Mouse (Mus musculus) layer of hippocampus, postnatal 14 days (tissue): ENCODE results near the gene Cfap65. TPM values are rescaled to one million over a fixed set of nuclear protein-coding genes. Genes with fewer than 3 reads are reported as not detected.

ENCODE experiments used
- DNase-seq, 2 experiments: peaks; one replicate each; pipeline ENCODE4 v3.0.0; 2021 to 2022; ENCODE audit warnings: low spot score in 2 of 2, mixed read lengths in 1 of 2
- total RNA-seq, 2 experiments: library from RNA; stranded (reverse); gene quantifications; 2 replicates each; pipeline ENCODE4 v1.2.3; 2021

The Cfap65 gene
- total RNA-seq, 2 experiments from 2014 or later = 1.6 to 3.8 TPM

DNA sequence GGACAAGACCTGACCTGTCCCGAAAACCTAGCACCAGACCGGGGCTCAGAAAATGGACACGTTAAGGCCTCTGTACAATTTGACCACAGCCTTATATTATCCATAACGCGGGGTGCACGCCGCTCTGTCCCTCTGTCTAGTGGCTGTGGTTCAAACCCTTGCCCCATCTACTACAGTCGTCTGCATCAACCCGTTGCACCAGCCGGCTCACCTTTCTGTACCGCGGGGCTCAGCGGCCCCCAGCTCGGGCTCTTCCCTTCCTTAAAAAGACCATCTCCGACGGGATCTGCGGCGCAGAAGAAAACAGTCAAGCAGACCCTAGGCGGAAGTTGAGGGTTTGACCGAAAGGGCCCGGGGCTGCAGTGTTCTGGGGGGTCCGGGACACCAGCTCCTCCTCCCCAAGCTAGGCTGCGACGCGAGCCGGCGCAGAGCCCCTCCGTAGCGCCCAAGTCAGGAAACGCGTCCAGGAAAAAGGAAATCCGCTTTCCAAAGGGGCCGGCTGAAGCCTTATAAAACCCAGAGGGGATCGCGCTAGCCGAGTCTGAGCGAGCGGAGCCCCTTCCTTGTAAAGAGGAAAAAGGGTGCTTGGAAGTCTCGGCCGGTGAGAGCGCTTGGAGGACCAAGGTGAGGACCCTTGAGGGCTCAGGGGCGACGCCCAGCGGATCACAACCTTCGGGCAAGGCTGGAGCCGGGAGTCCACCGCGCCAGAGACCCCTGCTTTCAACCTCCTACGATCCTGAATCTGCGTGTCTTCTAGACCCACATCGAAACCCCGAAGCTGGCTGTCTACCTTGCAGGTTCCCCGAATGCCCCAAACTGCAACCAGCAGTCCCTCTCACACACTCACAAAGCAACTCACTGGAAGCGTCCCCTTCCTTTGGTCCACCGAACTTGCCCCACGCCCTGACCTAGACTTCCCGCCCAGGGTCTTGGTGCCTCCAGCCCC is 50.9 kb downstream of the Cfap65 start:
- no peak for DNase-seq

DNA sequence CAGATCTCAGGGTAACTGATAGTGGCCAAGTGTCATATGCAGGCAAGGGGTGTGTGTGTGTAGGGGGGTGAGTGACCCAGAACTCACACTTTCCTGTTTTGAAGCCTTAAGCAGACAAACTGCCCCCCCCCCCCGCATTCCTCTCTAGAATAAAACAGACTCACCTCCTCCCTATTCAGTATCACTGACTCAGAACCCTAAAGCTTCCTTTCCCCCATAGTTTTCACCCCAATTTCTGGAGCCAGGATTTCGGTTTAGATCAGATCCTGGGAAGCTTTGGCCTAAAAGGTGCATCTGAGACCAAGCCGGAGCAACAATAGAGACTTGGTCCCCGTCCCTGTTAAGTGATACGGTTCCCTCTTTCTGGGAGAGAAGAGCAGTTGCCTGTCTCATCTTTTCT is 52.0 kb downstream of the Cfap65 start:
- DNase-seq = no peak

DNA sequence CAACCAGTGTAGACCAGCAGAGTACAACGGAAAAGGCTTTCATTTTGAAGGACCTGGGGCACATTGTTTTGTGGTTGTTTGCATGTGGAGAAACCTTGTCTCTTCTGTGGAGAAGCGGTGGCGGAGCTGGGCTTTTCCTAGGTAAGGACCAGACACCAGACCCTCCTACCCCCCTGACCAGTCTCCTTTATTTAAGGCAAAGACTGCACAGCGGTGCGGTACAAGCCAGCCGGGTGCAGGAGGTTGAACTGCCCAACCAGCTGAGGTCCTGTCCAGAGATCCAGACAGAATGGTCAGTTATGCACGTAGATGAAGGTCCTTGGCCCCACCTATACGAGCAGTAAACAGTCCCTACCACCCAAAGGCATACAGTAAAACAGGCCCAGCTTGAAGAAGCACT is 52.6 kb downstream of the Cfap65 start:
- DNase-seq = no peak

DNA sequence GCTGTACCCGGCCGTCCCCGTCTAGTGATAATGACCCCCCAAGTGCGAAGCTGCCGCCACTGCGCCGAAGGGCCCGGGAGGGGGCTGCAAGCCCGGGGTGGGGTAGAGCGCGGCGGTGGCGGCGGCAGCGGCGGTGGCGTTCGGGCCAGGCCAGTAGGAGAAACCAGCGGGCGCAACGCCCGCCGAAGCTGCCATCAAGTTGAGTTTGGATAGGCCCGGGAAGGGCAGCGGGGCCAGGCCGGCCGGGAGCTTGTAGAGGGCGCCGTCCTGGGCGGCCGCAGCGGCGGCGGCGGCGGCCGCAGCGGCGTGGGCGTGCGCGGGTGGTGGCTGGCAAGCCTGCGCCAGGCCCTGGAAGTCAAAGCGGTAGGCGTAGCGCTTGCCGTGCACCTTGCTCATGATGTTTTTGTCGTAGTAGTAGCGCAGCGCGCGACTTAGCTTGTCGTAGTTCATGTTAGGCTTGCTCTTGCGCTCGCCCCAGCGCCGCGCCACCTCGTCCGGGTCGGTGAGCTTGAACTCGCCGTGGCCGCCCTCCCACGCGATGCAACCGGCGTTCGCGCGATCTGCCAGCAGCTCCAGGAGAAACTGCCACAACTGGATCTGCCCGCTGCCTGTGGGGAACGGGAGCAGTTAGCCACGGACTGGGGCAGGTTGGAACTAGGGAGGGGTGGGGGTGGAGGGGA is 53.2 kb downstream of the Cfap65 start:
- DNase-seq = no peak

DNA sequence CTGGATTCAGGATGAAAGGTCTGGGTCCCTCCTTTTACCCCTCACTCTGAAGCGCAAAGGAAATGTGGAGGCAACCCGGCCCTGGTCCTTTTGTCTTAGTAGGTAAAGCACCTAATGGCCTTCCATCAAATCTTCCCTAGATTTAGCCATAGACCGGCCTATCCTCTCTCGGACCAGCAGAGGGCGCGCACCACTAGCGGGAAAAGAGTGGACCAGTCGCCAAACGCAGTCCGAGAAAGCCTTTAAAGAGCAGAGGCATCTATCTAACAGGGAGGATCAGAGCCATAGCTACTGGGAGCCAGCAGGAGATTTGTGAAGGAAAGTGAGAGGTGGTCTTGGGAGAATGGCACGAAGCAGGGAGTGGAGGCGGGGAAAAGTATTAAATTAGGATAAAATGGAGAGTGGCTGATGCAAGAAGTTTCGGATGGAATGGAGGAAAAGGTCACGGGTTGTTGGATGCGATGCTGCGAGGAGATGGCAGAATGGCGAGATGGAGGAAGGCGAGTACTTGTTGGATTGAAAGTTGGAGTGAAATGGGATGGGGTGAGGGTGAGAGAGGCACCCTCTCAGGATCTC is 54.5 kb downstream of the Cfap65 start:
- peak; percentile 61 to 79 for DNase-seq

DNA sequence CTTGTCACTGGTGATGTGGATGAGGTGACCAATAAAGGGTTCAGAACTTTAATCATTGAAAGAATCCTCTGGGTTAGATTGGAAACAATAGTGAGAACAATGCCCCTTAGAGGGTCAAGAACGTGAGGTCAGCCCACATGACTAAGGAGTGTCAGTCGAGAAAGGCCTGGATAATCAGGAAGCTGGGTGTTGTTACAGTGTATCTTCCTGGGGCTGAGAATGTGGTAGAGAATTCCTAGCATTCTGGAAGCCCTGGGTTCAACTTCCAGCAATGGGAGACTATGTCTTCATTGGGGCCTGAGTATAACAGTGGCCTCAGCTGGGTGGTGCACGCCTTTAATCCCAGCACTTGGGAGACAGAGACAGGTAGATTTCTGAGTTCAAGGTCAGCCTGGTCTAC is 58.2 kb downstream of the Cfap65 start:
- DNase-seq = no peak

DNA sequence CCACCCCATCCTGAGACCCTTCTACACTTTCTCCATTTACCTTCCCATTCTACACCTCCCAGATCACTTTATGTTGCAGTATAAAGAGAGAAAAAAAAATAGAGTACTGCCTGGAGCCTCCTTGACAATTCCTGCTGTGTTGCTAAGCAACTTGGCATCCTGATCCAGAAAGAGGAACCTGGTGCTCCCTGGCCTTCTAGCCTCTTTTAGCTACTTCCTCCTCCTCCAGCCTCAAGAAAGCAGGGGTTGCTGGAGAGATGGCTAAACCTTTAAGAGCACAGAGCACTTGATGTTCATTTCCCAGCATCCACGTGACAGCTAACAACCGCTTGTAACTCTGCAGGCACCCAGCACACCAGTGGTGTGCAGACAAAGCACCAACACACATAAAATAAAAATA is 63.2 kb downstream of the Cfap65 start:
- no peak for DNase-seq

DNA sequence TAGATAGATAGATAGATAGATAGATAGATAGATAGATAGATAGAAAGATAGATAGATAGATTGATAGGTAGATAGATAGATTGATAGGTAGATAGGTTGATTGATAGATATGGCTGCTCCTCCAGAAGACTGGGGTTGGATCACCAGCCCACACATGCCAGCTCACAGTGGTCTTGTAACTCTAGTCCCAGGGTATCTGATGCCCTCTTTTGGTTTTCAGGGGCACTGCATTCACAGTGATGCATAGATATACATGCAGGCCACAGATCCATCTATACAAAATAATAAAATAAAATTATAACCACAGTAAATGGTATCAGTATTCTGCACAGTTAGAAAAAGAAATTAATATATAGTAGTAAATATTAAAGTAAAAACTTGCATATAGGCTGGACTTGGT is 73.6 kb downstream of the Cfap65 start:
- no peak for DNase-seq

DNA sequence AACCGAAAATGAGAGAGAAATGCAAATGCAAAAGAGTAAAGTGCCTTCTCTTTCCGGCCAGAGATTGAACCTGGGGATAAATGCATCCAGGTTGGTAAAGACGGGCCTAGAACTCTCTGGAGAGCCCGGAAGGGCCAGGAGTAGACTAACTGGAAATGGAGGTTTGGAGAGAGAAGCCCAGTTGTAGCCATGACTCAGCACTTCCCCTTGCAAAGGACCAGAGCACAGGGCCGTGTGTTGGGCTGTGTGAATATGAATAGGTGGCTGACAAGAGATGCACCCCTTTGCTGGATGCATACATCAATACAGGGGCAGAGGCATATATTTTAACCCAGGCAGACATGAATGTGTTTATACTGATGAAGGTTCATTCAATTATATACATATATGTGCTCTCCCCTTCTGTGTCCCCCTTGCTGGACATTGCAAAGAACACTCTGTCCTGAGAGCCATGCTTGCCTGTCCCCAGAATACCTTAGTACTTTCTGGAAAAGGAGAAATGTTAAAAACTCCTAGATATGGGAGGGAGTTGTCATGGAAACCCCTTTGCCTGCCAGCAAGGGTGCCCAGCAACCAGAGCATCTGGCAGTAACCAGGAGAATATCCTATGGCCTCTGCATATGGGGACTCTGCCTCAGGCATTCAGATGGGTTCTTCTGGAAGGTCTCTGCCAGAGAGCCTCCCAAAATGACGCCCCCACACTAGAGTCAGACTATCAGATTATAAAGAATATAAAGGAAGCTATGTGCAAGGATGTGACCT is 76.0 kb downstream of the Cfap65 start:
- DNase-seq = peak; percentile 28 to 51

DNA sequence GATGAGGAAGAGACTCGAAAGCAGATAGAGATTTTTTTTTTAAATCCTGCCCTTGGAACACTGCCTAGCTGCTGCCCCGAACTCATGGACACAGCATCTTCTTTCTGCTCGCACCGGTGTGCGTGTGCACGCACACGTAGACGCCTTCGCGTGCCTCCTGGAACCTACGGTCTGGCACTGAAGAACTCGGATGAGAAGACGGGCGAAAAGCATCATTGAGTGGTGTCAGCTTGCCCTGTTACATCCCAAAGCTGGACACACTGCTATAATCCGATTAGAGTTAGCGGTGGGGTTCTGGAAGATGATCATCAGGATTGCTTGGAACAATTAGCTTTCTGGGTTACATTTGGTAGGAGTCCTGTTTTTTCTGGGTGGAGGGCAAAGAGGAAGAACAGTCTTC is 76.6 kb downstream of the Cfap65 start:
- DNase-seq = no peak

DNA sequence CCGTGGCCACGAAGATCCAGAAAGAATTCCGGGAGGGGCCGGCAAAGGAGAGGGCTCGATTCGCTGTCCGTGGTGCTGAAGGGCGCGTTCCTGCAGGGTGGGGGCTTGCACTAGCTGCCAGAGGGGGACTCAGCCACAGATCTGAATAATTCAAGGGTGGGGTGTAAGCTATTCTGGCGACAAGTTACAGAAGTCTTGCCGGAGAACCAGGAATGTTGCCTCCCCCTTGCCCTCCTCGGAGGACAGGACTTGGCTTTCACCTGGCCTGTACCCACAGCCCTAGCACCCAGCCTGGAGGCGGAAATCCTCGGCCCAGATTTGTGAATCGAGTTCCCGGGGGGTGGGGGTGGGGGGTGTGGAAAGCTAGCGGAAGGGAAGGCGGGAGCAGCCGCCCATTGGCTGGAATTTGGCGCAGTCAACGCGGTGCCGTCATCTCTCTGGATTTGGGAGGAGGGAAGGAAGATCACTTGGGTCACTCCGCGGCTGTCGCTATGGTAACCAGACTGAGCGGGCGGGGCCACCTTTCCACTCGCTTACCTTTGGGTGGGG is 77.2 kb downstream of the Cfap65 start:
- DNase-seq = peak; percentile 82 to 91

DNA sequence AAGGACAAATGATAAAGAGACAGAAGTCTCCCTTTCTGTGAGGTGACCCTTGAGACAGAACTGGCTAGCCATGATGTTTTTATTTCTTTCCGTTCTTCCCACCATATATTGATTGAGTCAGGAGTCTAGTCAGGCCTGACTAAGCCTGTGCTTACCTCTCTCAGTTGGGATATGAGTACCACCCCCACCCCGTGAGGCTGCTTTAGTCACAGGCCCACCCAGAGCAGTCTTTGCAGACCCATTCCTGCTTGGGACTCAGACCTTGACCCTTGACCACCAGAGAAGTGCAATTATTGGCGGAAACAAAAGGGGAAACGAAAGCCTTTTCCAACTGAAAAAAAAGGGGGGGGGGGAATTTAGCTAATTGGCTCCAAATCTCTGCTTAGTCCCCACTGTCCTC is 77.7 kb downstream of the Cfap65 start:
- peak in 1 of 2 experiments; percentile 14 for DNase-seq

DNA sequence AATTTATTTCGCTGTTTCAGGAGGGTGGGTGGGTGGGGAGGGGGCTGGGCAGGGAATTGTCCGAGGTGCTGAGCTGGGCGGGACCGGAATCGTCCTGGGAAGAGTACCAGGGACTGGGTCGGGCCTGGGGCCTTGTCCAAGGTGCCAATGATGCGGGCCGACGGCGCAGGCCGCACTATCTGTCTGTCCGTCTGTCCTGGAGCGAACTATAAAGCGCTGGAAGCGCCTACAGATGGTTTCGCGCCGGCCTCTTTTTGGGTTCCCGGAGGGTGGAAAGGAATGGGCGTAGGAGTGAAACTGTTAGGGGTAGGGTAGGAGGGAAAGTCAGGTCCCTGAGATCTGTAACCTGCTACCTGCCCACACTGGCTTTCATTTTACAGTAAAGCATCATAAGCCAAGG is 78.2 kb downstream of the Cfap65 start:
- peak in 1 of 2 experiments; percentile 14 for DNase-seq

DNA sequence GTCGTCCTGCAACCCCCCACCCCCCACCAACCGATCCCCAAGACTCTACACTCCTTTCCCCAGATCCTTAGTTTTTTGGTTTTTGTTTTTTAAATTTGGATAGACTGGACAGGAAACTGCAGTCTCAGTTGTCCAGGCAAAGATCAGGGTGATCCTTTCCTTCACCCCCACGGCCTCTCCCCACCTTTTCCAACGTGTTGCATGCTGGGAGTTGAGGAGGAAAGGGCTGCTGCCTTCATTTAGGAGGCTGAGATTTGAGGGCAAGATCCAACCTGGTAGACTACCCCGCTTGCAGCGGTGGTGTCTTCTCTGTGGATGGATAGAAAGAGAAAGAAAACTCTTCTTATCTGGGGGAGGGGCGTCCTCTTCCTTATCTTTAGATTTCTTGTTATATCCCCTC is 78.6 kb downstream of the Cfap65 start:
- DNase-seq = peak in 1 of 2 experiments; percentile 4

DNA sequence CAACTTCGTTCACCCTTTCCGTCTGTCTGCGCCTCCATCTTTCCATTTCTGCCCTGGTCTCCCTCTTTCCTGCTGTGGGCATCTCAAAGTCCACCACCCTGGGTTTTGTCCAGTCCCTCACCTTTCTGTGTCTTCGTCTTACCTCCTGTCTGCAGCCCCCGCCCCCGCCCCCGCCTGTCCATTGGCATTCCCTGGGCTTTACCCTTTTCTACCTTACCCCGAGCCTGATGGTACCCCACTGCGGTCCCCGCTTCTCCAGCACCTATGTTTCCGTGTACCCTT is 79.0 kb downstream of the Cfap65 start:
- peak in 1 of 2 experiments; percentile 3 for DNase-seq

DNA sequence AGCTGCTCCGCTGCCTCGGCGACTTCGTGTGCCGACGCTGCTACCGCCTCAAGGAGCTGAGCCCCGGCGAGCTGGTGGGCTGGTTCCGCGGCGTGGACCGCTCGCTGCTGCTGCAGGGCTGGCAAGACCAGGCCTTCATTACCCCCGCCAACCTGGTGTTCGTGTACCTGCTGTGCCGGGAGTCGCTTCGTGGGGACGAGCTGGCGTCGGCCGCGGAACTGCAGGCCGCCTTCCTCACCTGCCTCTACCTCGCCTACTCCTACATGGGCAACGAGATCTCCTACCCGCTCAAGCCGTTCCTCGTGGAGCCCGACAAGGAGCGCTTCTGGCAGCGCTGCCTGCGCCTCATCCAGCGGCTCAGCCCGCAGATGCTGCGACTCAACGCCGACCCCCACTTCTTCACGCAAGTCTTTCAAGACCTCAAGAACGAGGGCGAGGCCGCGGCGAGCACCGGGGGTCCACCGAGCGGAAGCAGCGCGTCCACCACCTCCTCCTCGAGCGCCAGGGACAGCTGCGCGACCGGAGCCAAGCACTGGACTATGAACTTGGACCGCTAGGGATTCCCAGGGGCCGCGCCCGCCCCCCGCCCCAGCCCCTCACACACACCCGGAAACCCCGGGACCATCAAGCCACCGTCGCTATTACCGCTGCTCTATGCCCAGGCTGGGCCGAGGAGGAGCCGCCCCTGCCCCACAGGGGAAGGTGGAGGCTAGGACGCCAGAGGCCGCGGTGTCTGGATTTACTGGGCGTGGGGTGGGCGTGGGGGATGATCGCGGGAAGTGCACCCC is 79.6 kb downstream of the Cfap65 start:
- peak in 1 of 2 experiments; percentile 36 for DNase-seq

DNA sequence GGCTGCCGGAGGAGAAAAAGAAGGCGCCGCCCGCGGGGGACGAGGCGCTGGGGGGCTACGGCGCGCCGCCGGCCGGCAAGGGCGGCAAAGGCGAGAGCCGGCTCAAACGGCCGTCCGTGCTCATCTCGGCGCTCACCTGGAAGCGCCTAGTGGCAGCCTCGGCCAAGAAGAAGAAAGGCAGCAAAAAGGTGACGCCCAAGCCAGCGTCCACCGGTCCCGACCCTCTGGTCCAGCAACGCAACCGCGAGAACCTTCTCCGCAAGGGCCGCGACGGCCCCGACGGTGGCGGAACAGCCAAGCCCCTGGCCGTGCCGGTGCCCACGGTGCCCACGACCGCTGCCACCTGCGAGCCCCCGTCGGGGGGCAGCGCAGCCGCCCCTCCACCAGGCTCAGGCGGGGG is 80.2 kb downstream of the Cfap65 start:
- no peak for DNase-seq

DNA sequence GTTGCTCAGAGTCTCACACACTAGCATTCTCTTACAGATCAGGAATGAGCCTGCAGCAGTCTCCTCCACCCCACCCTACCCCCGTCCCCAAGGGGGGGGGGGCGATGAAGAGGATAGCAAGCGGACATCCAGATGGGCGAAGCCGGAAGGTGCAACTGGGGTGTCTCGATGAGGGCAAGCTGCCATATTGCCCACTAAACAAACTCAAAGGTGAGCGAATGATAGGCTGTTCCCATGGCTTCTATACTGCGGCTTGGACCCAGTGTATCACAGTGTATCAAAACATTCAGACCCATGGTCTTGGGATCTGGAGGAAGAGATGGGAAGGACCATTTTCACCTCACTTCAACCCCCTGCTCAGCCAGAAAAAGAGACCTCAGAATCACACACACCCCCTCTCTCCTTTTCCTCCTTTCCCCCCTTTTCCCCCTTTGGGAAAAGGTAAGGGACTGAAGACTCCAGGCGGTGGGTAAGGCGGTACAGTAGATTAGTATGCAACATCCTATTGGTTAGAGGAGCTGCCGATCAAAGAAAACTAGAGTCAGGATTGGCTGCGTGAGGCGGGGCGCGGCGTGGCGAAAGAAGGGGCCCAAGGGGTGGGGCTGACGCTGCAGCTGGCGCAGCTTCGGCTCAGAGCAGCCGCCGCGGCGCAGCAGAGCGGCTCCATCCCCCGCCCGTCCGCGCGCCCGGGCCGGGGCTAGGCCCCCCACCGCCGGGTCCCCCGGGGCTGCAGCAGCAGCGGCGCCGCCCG is 80.9 kb downstream of the Cfap65 start, which contains the start of gene Cdk5r2:
TSS of gene Cdk5r2 (plus strand) at position 629 of the 751 bp plus-strand sequence.
- DNase-seq = peak; percentile 90 to 98
